Mouse (Mus musculus) forebrain, embryonic 16.5 days (tissue): ENCODE results near the gene Scamp5. TPM values are rescaled to one million over a fixed set of nuclear protein-coding genes. Genes with fewer than 3 reads are reported as not detected.
A peak's percentile ranks its signal among the peaks of the same experiment; 100 is the strongest.

ENCODE experiments used
- ATAC-seq: fragments of 200-750 bp; cut with Nextera tagmentation; 2 replicates; pipeline ENCODE4 v1.8.0; 2017; ENCODE audit warnings: mild to moderate bottlenecking, moderate library complexity
- H3K27ac ChIP-seq: fragments of 300-500 bp; sonication (generic); 2 replicates; pipeline ENCODE4 v1.5.1; 2014; ENCODE audit warnings: low read length, control low read depth
- H3K27me3 ChIP-seq: fragments of 300-500 bp; sonication (generic); replicated peaks from 2 replicates; pipeline ENCODE4 v1.6.1; 2014; ENCODE audit warnings: low read length; ENCODE audit not compliant: control insufficient read depth, insufficient read depth
- H3K36me3 ChIP-seq: fragments of 300-500 bp; sonication (generic); 2 replicates; pipeline ENCODE4 v1.6.1; 2014; ENCODE audit not compliant: control insufficient read depth, insufficient read depth
- H3K4me1 ChIP-seq: fragments of 300-500 bp; sonication (generic); replicated peaks from 2 replicates; pipeline ENCODE4 v1.6.1; 2014; ENCODE audit warnings: low read length; ENCODE audit not compliant: control insufficient read depth, insufficient read depth
- H3K4me2 ChIP-seq: fragments of 300-500 bp; sonication (generic); 2 replicates; pipeline ENCODE4 v1.6.1; 2014; ENCODE audit warnings: mild to moderate bottlenecking, low read length, control low read depth
- H3K4me3 ChIP-seq: fragments of 300-500 bp; sonication (generic); replicated peaks from 2 replicates; pipeline ENCODE4 v1.5.1; 2014; ENCODE audit warnings: mild to moderate bottlenecking, low read length, control low read depth
- H3K9ac ChIP-seq: fragments of 300-500 bp; sonication (generic); replicated peaks from 2 replicates; pipeline ENCODE4 v1.6.1; 2014; ENCODE audit warnings: low read depth, low read length, control low read depth
- H3K9me3 ChIP-seq: fragments of 300-500 bp; sonication (generic); 2 replicates; pipeline ENCODE4 v1.6.1; 2016; ENCODE audit warnings: low read length; ENCODE audit not compliant: control insufficient read depth
- WGBS: fragments of 180-500 bp; shearing (Covaris S2); extraction: QIAGEN DNeasy Blood & Tissue Kit; methylation state at CpG from one replicate; pipeline ENCODE4 v1.1.7; 2014; 5-methylcytosine and 5-hydroxymethylcytosine counted together
- polyA plus RNA-seq: library from polyadenylated mRNA; unstranded; fragments of >200 nt; fragmentation: Nextera tagmentation; extraction: Ambion mirVana; gene quantifications from 2 replicates; pipeline ENCODE4 v1.2.1, GENCODE M21; 2015

The Scamp5 gene
- 116 and 135 TPM in 2 replicates for polyA plus RNA-seq

- WGBS: 1% methylated on average over 48 of the region's 48 CpGs
- Histone ChIP-seq H3K27me3 (no peaks in the 10 kb centered on the region), H3K9ac (peak within 1 kb of the TSS; percentile 97)
These were observed at the start of gene Scamp5 for GRCm38 (mm10) chr9:57467896-57468549. Gene Scamp5 (minus strand): TSS chr9:57468060.

GRCm38 (mm10) chr9:57517113-57517512 lies 49.3 kb upstream of the Scamp5 start:
- Histone ChIP-seq H3K27me3 (no peaks in the 10 kb centered on the region), H3K4me3 (no peak overlapping the region), H3K27ac (peak overlapping the region; percentile 53), H3K9me3 (no peaks in the 10 kb centered on the region), H3K9ac (no peak overlapping the region), H3K36me3 (no peaks in the 10 kb centered on the region), H3K4me2 (no peak overlapping the region), H3K4me1 (peaks cover 12% of the 10 kb centered on the region)
- ATAC-seq: peak; percentile 31; the same call in 1 of the 2 replicates
- WGBS: 7% methylated on average over 3 of the region's 3 CpGs

More at GRCm38 (mm10) chr9:57467896-57468549, at the start of gene Scamp5:
- peak; percentile 95 for ATAC-seq
- peak within 1 kb of the TSS; percentile 92 for H3K4me3 ChIP-seq
- peak within 1 kb of the TSS; percentile 86 for H3K4me2 ChIP-seq
- peak within 1 kb of the TSS; percentile 92 for H3K27ac ChIP-seq
- H3K36me3 ChIP-seq: no peaks in the 10 kb centered on the region
- no peaks in the 10 kb centered on the region for H3K9me3 ChIP-seq
- peaks cover 28% of the 10 kb centered on the region for H3K4me1 ChIP-seq

GRCm38 (mm10) chr9:57510577-57510976 lies 42.7 kb upstream of the Scamp5 start:
- Histone ChIP-seq H3K27me3 (0 out of 2 replicates have a peak, but pooled peaks cover 2% of the 10 kb centered on the region), H3K9me3 (no peaks in the 10 kb centered on the region), H3K4me2 (no peak overlapping the region), H3K36me3 (no peaks in the 10 kb centered on the region), H3K4me1 (peaks cover 6% of the 10 kb centered on the region; the same call in 1 of the 2 replicates), H3K27ac (no peak overlapping the region), H3K4me3 (no peak overlapping the region), H3K9ac (no peak overlapping the region)
- 62% methylated on average over 2 of the region's 2 CpGs for WGBS
- ATAC-seq: no peak

- Histone ChIP-seq H3K4me1 (peaks cover 50% of the 10 kb centered on the region), H3K9ac (0 out of 2 replicates have a peak overlapping the region, but pooled peaks have one; percentile 3), H3K4me2 (0 out of 2 replicates have a peak overlapping the region, but pooled peaks have one; percentile 2), H3K36me3 (no peaks in the 10 kb centered on the region), H3K27me3 (peaks cover 16% of the 10 kb centered on the region), H3K27ac (peak overlapping the region; percentile 62), H3K9me3 (no peaks in the 10 kb centered on the region), H3K4me3 (no peak overlapping the region)
- 6% methylated on average over 8 of the region's 8 CpGs for WGBS
- peak; percentile 65 for ATAC-seq
These were observed 37.8 kb upstream of the Scamp5 start for GRCm38 (mm10) chr9:57505700-57506099.

- peak overlapping the region; percentile 72 for H3K4me2 ChIP-seq
- WGBS: 50% methylated on average over 10 of the region's 10 CpGs
- peaks cover 56% of the 10 kb centered on the region for H3K4me1 ChIP-seq
- peaks cover 16% of the 10 kb centered on the region for H3K27me3 ChIP-seq
- peak overlapping the region; percentile 51 for H3K4me3 ChIP-seq
- no peaks in the 10 kb centered on the region for H3K36me3 ChIP-seq
- H3K9ac ChIP-seq: no peak overlapping the region
- no peaks in the 10 kb centered on the region for H3K9me3 ChIP-seq
- ATAC-seq: no peak
- H3K27ac ChIP-seq: no peak overlapping the region; the same call in 1 of the 2 replicates
These were observed 37.0 kb upstream of the Scamp5 start for GRCm38 (mm10) chr9:57504891-57505290.

- Histone ChIP-seq H3K4me2 (peak overlapping the region; percentile 72), H3K9ac (peak overlapping the region; percentile 56; the same call in 1 of the 2 replicates), H3K36me3 (no peaks in the 10 kb centered on the region), H3K4me1 (peaks cover 56% of the 10 kb centered on the region), H3K9me3 (no peaks in the 10 kb centered on the region), H3K4me3 (peak overlapping the region; percentile 51), H3K27ac (no peak overlapping the region), H3K27me3 (peaks cover 16% of the 10 kb centered on the region)
- WGBS: under 1% methylated on average over 34 of the region's 34 CpGs
- peak; percentile 21; the same call in 1 of the 2 replicates for ATAC-seq
These were observed 36.5 kb upstream of the Scamp5 start for GRCm38 (mm10) chr9:57504381-57504700.

- H3K4me3 ChIP-seq: peak within 1 kb of the TSS; percentile 51
- H3K4me1 ChIP-seq: peaks cover 56% of the 10 kb centered on the region
- under 1% methylated on average over 46 of the region's 46 CpGs for WGBS
- ATAC-seq: peak; percentile 38
- no peaks in the 10 kb centered on the region for H3K9me3 ChIP-seq
- peak within 1 kb of the TSS; percentile 56 for H3K9ac ChIP-seq
- H3K27me3 ChIP-seq: peaks cover 16% of the 10 kb centered on the region
- H3K27ac ChIP-seq: peak within 1 kb of the TSS; percentile 94
- H3K4me2 ChIP-seq: peak within 1 kb of the TSS; percentile 72
- no peaks in the 10 kb centered on the region for H3K36me3 ChIP-seq
These were observed 35.9 kb upstream of the Scamp5 start, which contains the start of gene Rpp25 for GRCm38 (mm10) chr9:57503622-57504380. Gene Rpp25 (plus strand): TSS chr9:57504026.

- ATAC-seq: no peak
- H3K27me3 ChIP-seq: peaks cover 16% of the 10 kb centered on the region
- H3K9me3 ChIP-seq: no peaks in the 10 kb centered on the region
- H3K4me2 ChIP-seq: peak overlapping the region; percentile 72
- H3K9ac ChIP-seq: peak overlapping the region; percentile 56
- H3K4me1 ChIP-seq: peaks cover 60% of the 10 kb centered on the region
- H3K4me3 ChIP-seq: peak overlapping the region; percentile 51
- no peaks in the 10 kb centered on the region for H3K36me3 ChIP-seq
- WGBS: 11% methylated on average over 23 of the region's 23 CpGs
- peak overlapping the region; percentile 94 for H3K27ac ChIP-seq
These were observed 35.2 kb upstream of the Scamp5 start for GRCm38 (mm10) chr9:57502911-57503621.

- H3K27ac ChIP-seq: peak overlapping the region; percentile 94
- H3K9ac ChIP-seq: peak overlapping the region; percentile 49
- WGBS: under 1% methylated on average over 20 of the region's 20 CpGs
- H3K36me3 ChIP-seq: no peaks in the 10 kb centered on the region
- peak overlapping the region; percentile 72 for H3K4me2 ChIP-seq
- no peaks in the 10 kb centered on the region for H3K9me3 ChIP-seq
- H3K4me3 ChIP-seq: peak overlapping the region; percentile 37
- peaks cover 65% of the 10 kb centered on the region for H3K4me1 ChIP-seq
- peaks cover 16% of the 10 kb centered on the region for H3K27me3 ChIP-seq
- peak; percentile 89 for ATAC-seq
These were observed 34.0 kb upstream of the Scamp5 start for GRCm38 (mm10) chr9:57501861-57502260.
